Mouse (Mus musculus): ENCODE measurements around the gene Abl2. TPM values are rescaled to one million over a fixed set of nuclear protein-coding genes. Genes with fewer than 3 reads are reported as not detected.
"Not testable (repeated sequence)": the region's sequence is repeated elsewhere in the genome, so short reads cannot be mapped to it uniquely, and the experiment has no call there.

Gene Abl2
- polyA plus RNA-seq, 1 experiment from 2014 or later = 8.1 TPM

DNA sequence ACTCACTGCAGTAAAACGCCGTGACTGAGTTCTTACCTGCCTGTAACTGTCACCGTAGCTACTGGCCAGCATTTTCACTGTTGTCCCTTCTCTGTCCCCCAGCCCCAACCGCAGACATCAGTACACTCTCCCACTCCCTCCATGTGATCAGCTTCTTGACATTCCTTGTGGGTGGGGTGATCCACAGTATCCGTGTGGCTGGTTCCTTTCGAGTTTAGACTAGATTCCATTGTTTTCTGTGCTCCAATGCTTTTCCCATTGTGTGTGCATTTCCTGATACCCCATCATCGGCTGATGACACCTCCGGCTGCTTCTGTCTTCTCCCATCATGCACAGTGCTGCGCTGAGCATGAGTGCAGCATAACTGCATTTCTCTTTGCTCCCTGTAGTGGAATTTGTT is 92.0 kb downstream of the Abl2 start:
- Histone ChIP-seq H3K27me3 (ENCODE audit: control insufficient read depth, insufficient read depth, low read length) (no peaks in the 10 kb centered on the region), H3K36me3 (ENCODE audit: control insufficient read depth, insufficient read depth, low read length) (no peaks in the 10 kb centered on the region; the same call in 1 of the 2 replicates), H3K4me1 (ENCODE audit: control insufficient read depth, insufficient read depth, low read length) (0 out of 2 replicates have a peak, but pooled peaks cover 3% of the 10 kb centered on the region), H3K9ac (ENCODE audit: low read depth, low read length) (no peak overlapping the region), H3K27ac (ENCODE audit: low read depth, low read length) (no peak overlapping the region), H3K9me3 (ENCODE audit: control insufficient read depth, low read length) (no peaks in the 10 kb centered on the region), H3K4me2 (replicated peaks; ENCODE audit: low read depth, low read length) (no peak overlapping the region), H3K4me3 (ENCODE audit: low read length) (no peak overlapping the region)
- no peak for ATAC-seq (ENCODE audit: low FRiP score, low TSS enrichment)
- 85% methylated on average over 9 of the region's 9 CpGs for WGBS

DNA sequence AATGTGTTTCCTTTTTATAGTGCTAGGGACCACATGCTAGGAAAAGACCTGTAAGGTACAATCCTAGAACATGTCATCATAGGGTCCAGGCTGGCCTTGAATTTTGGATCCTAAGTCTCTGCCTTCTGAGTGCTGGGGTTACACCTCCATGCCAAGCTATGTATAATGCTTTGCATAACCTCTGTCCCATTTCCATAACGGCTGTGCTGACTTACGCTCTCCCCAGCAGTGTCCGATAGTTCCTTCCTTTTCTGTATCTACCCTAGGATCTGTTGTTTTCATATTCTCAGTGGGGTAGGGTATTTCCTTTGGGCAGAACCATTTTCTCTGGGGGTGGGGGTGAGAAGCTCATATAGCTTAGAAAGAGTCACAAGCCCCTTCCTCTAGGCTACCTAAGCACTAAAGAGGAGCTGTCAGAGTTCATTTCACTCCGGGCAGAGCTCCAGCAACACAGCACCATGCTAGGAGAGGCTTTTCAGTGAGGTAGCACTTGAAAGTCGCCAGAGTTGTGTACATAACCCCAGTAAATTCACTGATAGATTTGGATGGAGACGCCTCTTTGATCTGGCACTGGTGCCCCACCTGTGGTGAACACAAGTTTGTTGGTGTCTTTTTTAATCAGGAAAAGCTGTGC is 93.7 kb downstream of the Abl2 start:
- H3K4me1 ChIP-seq (ENCODE audit: control insufficient read depth, insufficient read depth, low read length) = 0 out of 2 replicates have a peak, but pooled peaks cover 3% of the 10 kb centered on the region
- H3K9ac ChIP-seq (ENCODE audit: low read depth, low read length) = no peak overlapping the region
- no peaks in the 10 kb centered on the region for H3K9me3 ChIP-seq (ENCODE audit: control insufficient read depth, low read length)
- H3K4me2 ChIP-seq (replicated peaks; ENCODE audit: low read depth, low read length) = no peak overlapping the region
- H3K4me3 ChIP-seq (ENCODE audit: low read length) = no peak overlapping the region
- 63% methylated on average over 6 of the region's 6 CpGs for WGBS
- no peaks in the 10 kb centered on the region; the same call in 1 of the 2 replicates for H3K36me3 ChIP-seq (ENCODE audit: control insufficient read depth, insufficient read depth, low read length)
- no peak for ATAC-seq (ENCODE audit: low FRiP score, low TSS enrichment)
- H3K27me3 ChIP-seq (ENCODE audit: control insufficient read depth, insufficient read depth, low read length) = no peaks in the 10 kb centered on the region
- no peak overlapping the region for H3K27ac ChIP-seq (ENCODE audit: low read depth, low read length)

DNA sequence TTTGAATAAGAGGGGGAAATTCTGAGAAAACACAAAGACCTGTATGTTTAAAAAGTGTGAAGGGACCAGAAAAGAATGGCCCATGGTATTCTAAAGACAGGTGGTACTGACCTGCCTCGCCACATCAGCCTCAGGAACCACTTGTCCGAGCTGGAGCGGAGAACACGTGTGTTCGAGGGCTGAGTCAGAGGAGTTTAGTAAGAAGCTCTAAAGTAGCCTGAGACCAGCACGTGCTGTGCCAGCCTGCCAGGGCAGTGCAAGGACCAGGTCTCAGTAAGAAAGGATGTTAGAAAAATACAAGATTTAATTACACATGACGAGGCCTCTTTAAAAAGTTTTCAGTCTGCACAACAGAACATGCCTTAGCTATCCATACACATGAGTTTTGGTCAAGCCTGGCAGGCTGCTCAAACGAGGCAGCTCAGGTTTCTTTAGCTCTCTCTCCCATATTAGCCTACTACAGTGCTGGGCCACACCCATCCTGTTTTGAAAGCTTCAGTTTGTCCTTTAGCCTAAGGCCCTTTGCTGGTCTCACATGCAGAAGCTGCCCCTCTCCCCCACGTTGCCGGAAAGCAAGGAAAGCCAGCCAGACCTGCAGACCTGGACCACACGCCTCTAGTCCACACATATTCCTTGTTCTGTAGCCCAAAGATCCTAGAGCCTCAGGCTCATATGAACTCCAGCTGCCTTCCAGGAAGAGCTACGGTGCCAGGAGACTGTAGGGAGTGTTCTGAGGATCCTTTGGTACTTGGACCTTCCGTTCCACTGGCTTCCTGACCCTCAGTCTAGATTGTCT is 96.3 kb downstream of the Abl2 start:
- H3K27ac ChIP-seq (ENCODE audit: low read depth, low read length) = peak overlapping the region; percentile 47; the same call in 1 of the 2 replicates

DNA sequence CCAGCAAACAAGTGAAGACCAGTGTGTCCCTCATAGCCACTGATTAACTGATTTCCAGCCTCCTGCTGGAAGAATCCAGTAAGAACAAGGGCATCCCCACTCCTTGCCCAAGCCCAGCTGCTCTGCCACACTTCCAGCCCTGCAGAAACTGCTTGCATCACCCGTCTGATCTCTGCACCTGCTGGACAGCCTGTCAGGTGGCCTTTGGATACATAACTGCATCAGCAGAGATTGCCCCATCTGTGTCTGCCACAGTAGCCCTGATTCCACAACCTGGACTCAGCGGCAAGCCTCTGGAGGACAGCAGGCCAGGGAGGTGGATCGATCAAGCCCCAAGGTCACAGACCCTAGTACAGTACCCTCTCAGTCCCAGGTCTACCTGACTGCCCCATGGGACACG is 98.9 kb downstream of the Abl2 start:
- H3K27me3 ChIP-seq (ENCODE audit: control insufficient read depth, insufficient read depth, low read length) = no peaks in the 10 kb centered on the region
- WGBS = 81% methylated on average over 4 of the region's 4 CpGs
- H3K4me1 ChIP-seq (ENCODE audit: control insufficient read depth, insufficient read depth, low read length) = 0 out of 2 replicates have a peak, but pooled peaks cover 3% of the 10 kb centered on the region
- H3K4me3 ChIP-seq (ENCODE audit: low read length) = no peak overlapping the region
- H3K9ac ChIP-seq (ENCODE audit: low read depth, low read length) = no peak overlapping the region
- no peak overlapping the region for H3K27ac ChIP-seq (ENCODE audit: low read depth, low read length)
- H3K4me2 ChIP-seq (replicated peaks; ENCODE audit: low read depth, low read length) = no peak overlapping the region
- H3K36me3 ChIP-seq (ENCODE audit: control insufficient read depth, insufficient read depth, low read length) = no peaks in the 10 kb centered on the region; the same call in 1 of the 2 replicates
- no peaks in the 10 kb centered on the region for H3K9me3 ChIP-seq (ENCODE audit: control insufficient read depth, low read length)
- no peak for ATAC-seq (ENCODE audit: low FRiP score, low TSS enrichment)

More for the DNA sequence above, 96.3 kb downstream of the Abl2 start:
- Histone ChIP-seq H3K4me1 (ENCODE audit: control insufficient read depth, insufficient read depth, low read length) (0 out of 2 replicates have a peak, but pooled peaks cover 3% of the 10 kb centered on the region), H3K4me2 (replicated peaks; ENCODE audit: low read depth, low read length) (no peak overlapping the region), H3K36me3 (ENCODE audit: control insufficient read depth, insufficient read depth, low read length) (no peaks in the 10 kb centered on the region; the same call in 1 of the 2 replicates), H3K9me3 (ENCODE audit: control insufficient read depth, low read length) (no peaks in the 10 kb centered on the region), H3K9ac (ENCODE audit: low read depth, low read length) (no peak overlapping the region; the same call in 1 of the 2 replicates), H3K4me3 (ENCODE audit: low read length) (no peak overlapping the region), H3K27me3 (ENCODE audit: control insufficient read depth, insufficient read depth, low read length) (no peaks in the 10 kb centered on the region)
- ATAC-seq (ENCODE audit: low FRiP score, low TSS enrichment) = peak; percentile 50; the same call in 1 of the 2 replicates
- 55% methylated on average over 13 of the region's 13 CpGs for WGBS

DNA sequence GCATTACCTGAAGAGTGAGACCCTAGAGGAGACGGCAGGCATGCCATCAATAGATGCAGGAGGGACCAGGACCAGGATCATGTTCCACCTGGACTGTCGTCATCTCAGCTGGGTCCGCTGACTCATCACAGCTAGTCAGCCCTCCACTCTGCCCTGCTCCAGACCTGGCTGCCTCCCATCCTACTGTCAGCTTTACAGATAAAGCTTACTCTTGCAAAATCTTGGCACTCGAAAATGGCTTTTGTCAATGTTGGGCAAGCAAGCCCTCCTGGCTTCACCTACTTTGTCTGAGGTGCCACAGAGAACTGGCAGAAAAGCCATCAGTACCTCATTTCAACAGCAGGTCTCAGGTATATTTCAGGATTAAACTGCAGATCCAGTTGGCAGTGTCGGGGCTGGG is 100.1 kb downstream of the Abl2 start:
- Histone ChIP-seq H3K36me3 (ENCODE audit: control insufficient read depth, insufficient read depth, low read length) (no peaks in the 10 kb centered on the region; the same call in 1 of the 2 replicates), H3K27ac (ENCODE audit: low read depth, low read length) (no peak overlapping the region), H3K9me3 (ENCODE audit: control insufficient read depth, low read length) (no peaks in the 10 kb centered on the region), H3K4me2 (replicated peaks; ENCODE audit: low read depth, low read length) (no peak overlapping the region), H3K27me3 (ENCODE audit: control insufficient read depth, insufficient read depth, low read length) (no peaks in the 10 kb centered on the region), H3K4me1 (ENCODE audit: control insufficient read depth, insufficient read depth, low read length) (0 out of 2 replicates have a peak, but pooled peaks cover 3% of the 10 kb centered on the region), H3K9ac (ENCODE audit: low read depth, low read length) (no peak overlapping the region), H3K4me3 (ENCODE audit: low read length) (no peak overlapping the region)
- no peak for ATAC-seq (ENCODE audit: low FRiP score, low TSS enrichment)
- WGBS = 64% methylated on average over 5 of the region's 5 CpGs

DNA sequence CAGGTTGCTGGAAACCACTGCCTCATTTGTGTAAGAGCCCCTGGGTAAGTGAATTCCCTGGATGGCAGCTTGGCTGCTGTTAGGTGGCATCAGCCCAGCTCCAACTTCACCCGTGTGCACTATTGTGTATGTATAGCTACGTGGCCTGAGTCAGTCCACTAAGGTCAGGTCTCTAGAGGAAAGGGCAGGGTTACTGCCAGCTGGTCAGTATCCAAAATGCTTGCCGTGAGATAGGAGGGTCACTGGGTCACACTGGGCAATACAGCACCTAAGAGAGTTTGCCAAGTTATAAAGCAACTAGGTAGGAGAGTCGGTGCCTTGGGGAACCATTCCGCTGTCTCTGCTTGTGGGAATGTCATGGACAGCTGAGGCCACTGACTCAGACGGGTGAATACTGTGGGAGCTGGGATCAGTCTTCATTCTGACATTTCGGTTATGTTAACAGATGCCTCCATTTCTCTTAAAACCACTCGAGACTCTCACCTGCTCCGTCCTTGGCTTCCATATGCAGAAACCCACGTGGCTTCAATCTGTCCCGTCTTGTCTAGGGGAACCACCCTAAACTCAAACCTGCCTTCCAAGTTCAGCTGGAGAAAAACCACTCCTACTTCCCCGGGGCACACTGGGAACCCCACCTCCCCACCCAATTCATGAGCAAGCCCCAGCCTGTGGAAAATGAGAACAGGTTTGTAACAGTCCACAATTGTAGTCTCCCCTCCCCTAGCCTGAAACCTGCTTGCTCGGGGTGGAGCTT is 101.5 kb downstream of the Abl2 start:
- no peak overlapping the region for H3K4me2 ChIP-seq (replicated peaks; ENCODE audit: low read depth, low read length)
- WGBS = 77% methylated on average over 13 of the region's 13 CpGs

DNA sequence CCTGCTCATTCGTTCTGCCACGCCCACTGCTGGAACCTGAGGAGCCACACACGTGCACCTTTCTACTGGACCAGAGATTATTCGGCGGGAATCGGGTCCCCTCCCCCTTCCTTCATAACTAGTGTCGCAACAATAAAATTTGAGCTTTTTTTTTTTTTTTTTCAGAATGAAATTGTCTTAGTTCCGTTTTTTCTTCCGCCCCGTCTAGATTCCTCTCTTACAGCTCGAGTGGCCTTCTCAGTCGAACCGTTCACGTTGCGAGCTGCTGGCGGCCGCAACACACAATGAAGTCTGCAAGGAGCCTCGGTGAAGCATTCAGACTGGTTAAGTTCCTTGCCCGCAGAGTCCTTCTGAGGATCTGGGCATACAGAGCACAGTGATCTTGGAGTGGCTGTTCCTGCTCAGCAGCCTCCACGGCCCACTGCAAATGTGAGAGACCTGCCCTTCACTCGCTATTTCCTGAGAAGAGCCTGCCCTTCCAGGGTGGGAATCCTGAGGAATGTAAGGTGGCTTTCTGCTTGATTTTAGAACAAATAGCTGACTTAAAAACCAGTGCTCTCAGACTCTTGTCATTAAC is 102.2 kb downstream of the Abl2 start:
- 71% methylated on average over 16 of the region's 21 CpGs for WGBS
- H3K4me1 ChIP-seq (ENCODE audit: control insufficient read depth, insufficient read depth, low read length); ATAC-seq (ENCODE audit: low FRiP score, low TSS enrichment); H3K36me3 ChIP-seq (ENCODE audit: control insufficient read depth, insufficient read depth, low read length); H3K4me3 ChIP-seq (ENCODE audit: low read length); H3K27me3 ChIP-seq (ENCODE audit: control insufficient read depth, insufficient read depth, low read length); H3K4me2 ChIP-seq (replicated peaks; ENCODE audit: low read depth, low read length); H3K9ac ChIP-seq (ENCODE audit: low read depth, low read length); H3K9me3 ChIP-seq (ENCODE audit: control insufficient read depth, low read length); H3K27ac ChIP-seq (ENCODE audit: low read depth, low read length): not testable (repeated sequence)

More for the DNA sequence above, 101.5 kb downstream of the Abl2 start:
- H3K27ac ChIP-seq (ENCODE audit: low read depth, low read length) = no peak overlapping the region
- 0 out of 2 replicates have a peak, but pooled peaks cover 3% of the 10 kb centered on the region for H3K4me1 ChIP-seq (ENCODE audit: control insufficient read depth, insufficient read depth, low read length)
- H3K27me3 ChIP-seq (ENCODE audit: control insufficient read depth, insufficient read depth, low read length) = no peaks in the 10 kb centered on the region
- no peaks in the 10 kb centered on the region for H3K9me3 ChIP-seq (ENCODE audit: control insufficient read depth, low read length)
- no peak overlapping the region for H3K4me3 ChIP-seq (ENCODE audit: low read length)
- peak; percentile 36; the same call in 1 of the 2 replicates for ATAC-seq (ENCODE audit: low FRiP score, low TSS enrichment)
- H3K9ac ChIP-seq (ENCODE audit: low read depth, low read length) = no peak overlapping the region
- H3K36me3 ChIP-seq (ENCODE audit: control insufficient read depth, insufficient read depth, low read length) = no peaks in the 10 kb centered on the region; the same call in 1 of the 2 replicates

DNA sequence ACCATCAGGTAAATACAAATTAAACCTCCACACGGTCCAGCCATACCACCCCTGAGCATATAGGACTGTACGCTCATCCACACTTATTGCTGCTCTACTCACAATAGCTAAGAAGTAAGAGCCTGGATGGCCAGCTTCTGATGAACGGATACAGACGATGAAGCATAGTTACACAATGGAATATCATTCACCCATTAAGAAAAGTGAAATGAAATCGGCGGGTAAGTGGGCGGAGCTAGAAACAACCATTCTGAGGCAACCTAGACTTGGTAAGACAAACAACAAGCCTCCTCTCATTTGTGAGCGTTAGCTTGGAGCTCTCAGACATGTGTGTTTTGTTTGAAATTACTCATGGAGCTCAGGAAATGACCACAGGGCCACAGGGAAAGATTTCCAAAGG is 107.2 kb downstream of the Abl2 start:
- Histone ChIP-seq H3K9me3 (ENCODE audit: control insufficient read depth, low read length) (no peaks in the 10 kb centered on the region), H3K4me2 (replicated peaks; ENCODE audit: low read depth, low read length) (no peak overlapping the region), H3K27ac (ENCODE audit: low read depth, low read length) (no peak overlapping the region), H3K4me3 (ENCODE audit: low read length) (no peak overlapping the region), H3K9ac (ENCODE audit: low read depth, low read length) (no peak overlapping the region), H3K36me3 (ENCODE audit: control insufficient read depth, insufficient read depth, low read length) (no peaks in the 10 kb centered on the region), H3K4me1 (ENCODE audit: control insufficient read depth, insufficient read depth, low read length) (no peaks in the 10 kb centered on the region), H3K27me3 (ENCODE audit: control insufficient read depth, insufficient read depth, low read length) (no peaks in the 10 kb centered on the region)
- no peak for ATAC-seq (ENCODE audit: low FRiP score, low TSS enrichment)
- 91% methylated on average over 8 of the region's 8 CpGs for WGBS
